Mouse (Mus musculus): ENCODE measurements around the gene Gm14151. TPM values are rescaled to one million over a fixed set of nuclear protein-coding genes. Genes with fewer than 3 reads are reported as not detected.

The Gm14151 gene
- not detected for polyA plus RNA-seq (2014; fragmentation: Illumina TruSeq; extraction: RNeasy Lipid Tissue Mini Kit (QIAGEN cat#74804); ENCODE audit: low replicate concordance)

GRCm38 (mm10) chr2:151092250-151092649, at the start of gene Gm14151:
Gene Gm14151 (minus strand): TSS chr2:151092350.

GRCm38 (mm10) chr2:151097945-151098344, 5.8 kb upstream of the Gm14151 start, which contains the start of gene Gm14147:
Gene Gm14147 (plus strand): TSS chr2:151098245.

GRCm38 (mm10) chr2:151039232-151039695, 52.9 kb downstream of the Gm14151 start, which contains the start of the genes Ninl and Nanp:
Gene Ninl (minus strand): TSS chr2:151039382.
Gene Nanp (minus strand): TSS chr2:151039398.

Other genes with a start within 250 kb of the Gm14151 start
- 156 TPM for gene Abhd12, start 187.6 kb downstream of the Gm14151 start, polyA plus RNA-seq (2014; fragmentation: Illumina TruSeq; extraction: RNeasy Lipid Tissue Mini Kit (QIAGEN cat#74804); ENCODE audit: low replicate concordance)
- gene Gins1, start 186.9 kb downstream of the Gm14151 start, polyA plus RNA-seq (2014; fragmentation: Illumina TruSeq; extraction: RNeasy Lipid Tissue Mini Kit (QIAGEN cat#74804); ENCODE audit: low replicate concordance): 11.2 TPM
- 0.74 TPM for gene Ninl, start 53.0 kb downstream of the Gm14151 start, polyA plus RNA-seq (2014; fragmentation: Illumina TruSeq; extraction: RNeasy Lipid Tissue Mini Kit (QIAGEN cat#74804); ENCODE audit: low replicate concordance)
- gene Nanp, start 53.0 kb downstream of the Gm14151 start, polyA plus RNA-seq (2014; fragmentation: Illumina TruSeq; extraction: RNeasy Lipid Tissue Mini Kit (QIAGEN cat#74804); ENCODE audit: low replicate concordance): 62.6 TPM
- gene Gm14147, start 5.9 kb upstream of the Gm14151 start, polyA plus RNA-seq (2014; fragmentation: Illumina TruSeq; extraction: RNeasy Lipid Tissue Mini Kit (QIAGEN cat#74804); ENCODE audit: low replicate concordance): not detected